Mouse (Mus musculus) kidney, adult 2 months (tissue): ENCODE measurements around the gene Acer3.

Experiments used
- CTCF ChIP-seq: fragments of 200-500 bp; conservative IDR thresholded peaks from 2 replicates; pipeline ENCODE4 v1.5.1; 2011; ENCODE audit warnings: low read depth, mild to moderate bottlenecking, control low read depth, low read length, moderate library complexity, mixed read lengths; ENCODE audit not compliant: insufficient read depth, insufficient read length
- POLR2A ChIP-seq: fragments of 200-500 bp; IDR thresholded peaks from one replicate; pipeline ENCODE4 v1.6.1; 2011; ENCODE audit warnings: low read depth, low read length, control low read depth

GRCm38 (mm10) chr7:98361662-98362061, 40.7 kb upstream of the Acer3 start:
- TF ChIP-seq POLR2A = no peak
- TF ChIP-seq CTCF = no peak
